Mouse (Mus musculus): ENCODE measurements around the gene Pgm5.
A peak's percentile ranks its signal among the peaks of the same experiment; 100 is the strongest.
"Not testable (repeated sequence)": the region's sequence is repeated elsewhere in the genome, so short reads cannot be mapped to it uniquely, and the experiment has no call there.

Pgm5 gene

GRCm38 (mm10) chr19:24861612-24862451 is at the start of gene Pgm5:
Gene Pgm5 (minus strand): TSS chr19:24861855.
- DNase-seq: peak; percentile 60

- DNase-seq: no peak
Measured at GRCm38 (mm10) chr19:24908385-24909155, 46.9 kb upstream of the Pgm5 start.

- no peak for DNase-seq
Measured at GRCm38 (mm10) chr19:24907655-24908054, 46.0 kb upstream of the Pgm5 start.

GRCm38 (mm10) chr19:24902821-24903220 is 41.2 kb upstream of the Pgm5 start:
- DNase-seq: no peak

GRCm38 (mm10) chr19:24902256-24902655 is 40.6 kb upstream of the Pgm5 start:
- no peak for DNase-seq

GRCm38 (mm10) chr19:24901666-24902065 is 40.0 kb upstream of the Pgm5 start:
- no peak for DNase-seq

GRCm38 (mm10) chr19:24900581-24901220 is 39.0 kb upstream of the Pgm5 start, which contains the start of gene Foxd4:
Gene Foxd4 (minus strand): TSS chr19:24901197.
- no peak for DNase-seq

- DNase-seq: peak; percentile 64
Measured at GRCm38 (mm10) chr19:24899578-24900544, 38.2 kb upstream of the Pgm5 start.

GRCm38 (mm10) chr19:24898737-24899577 is 37.3 kb upstream of the Pgm5 start:
- DNase-seq: peak; percentile 51

- DNase-seq: peak; percentile 44
Measured at GRCm38 (mm10) chr19:24897896-24898736, 36.5 kb upstream of the Pgm5 start.

GRCm38 (mm10) chr19:24897006-24897895 is 35.6 kb upstream of the Pgm5 start:
- peak; percentile 58 for DNase-seq

GRCm38 (mm10) chr19:24896536-24896935 is 34.9 kb upstream of the Pgm5 start:
- no peak for DNase-seq

GRCm38 (mm10) chr19:24886888-24887287 is 25.2 kb upstream of the Pgm5 start:
- no peak for DNase-seq

GRCm38 (mm10) chr19:24885504-24885903 is 23.8 kb upstream of the Pgm5 start:
- peak; percentile 80 for DNase-seq

- DNase-seq: peak; percentile 27
Measured at GRCm38 (mm10) chr19:24881237-24881636, 19.6 kb upstream of the Pgm5 start.

GRCm38 (mm10) chr19:24875129-24875870 is 13.6 kb upstream of the Pgm5 start, which contains the start of gene Gm10053:
Gene Gm10053 (plus strand): TSS chr19:24875686.
- not testable (repeated sequence) for DNase-seq

GRCm38 (mm10) chr19:24873873-24874272 is 12.2 kb upstream of the Pgm5 start:
- DNase-seq: no peak

- DNase-seq: peak; percentile 85
Measured at GRCm38 (mm10) chr19:24871037-24871635, 9.5 kb upstream of the Pgm5 start.
